Mouse (Mus musculus): ENCODE results near the gene Gpr158. TPM values are rescaled to one million over a fixed set of nuclear protein-coding genes. Genes with fewer than 3 reads are reported as not detected.

Gpr158 gene
- total RNA-seq, 2 experiments from 2014 or later: 17.4 to 17.7 TPM

GRCm38 (mm10) chr2:21619180-21619579 is 251.8 kb downstream of the Gpr158 start:
- no peak for DNase-seq

GRCm38 (mm10) chr2:21632136-21632535 is 264.8 kb downstream of the Gpr158 start:
- no peak for DNase-seq
- intact Hi-C loops (cut with DNase I): no loop called here

More at GRCm38 (mm10) chr2:21619180-21619579, 251.8 kb downstream of the Gpr158 start:
- intact Hi-C loops (cut with DNase I): no loop called here

GRCm38 (mm10) chr2:21665721-21666120 is 298.4 kb downstream of the Gpr158 start:
- intact Hi-C loops (cut with DNase I): no loop called here
- DNase-seq: no peak

GRCm38 (mm10) chr2:21676084-21676838 is 308.9 kb downstream of the Gpr158 start:
- DNase-seq: no peak
- intact Hi-C loops (cut with DNase I): no loop called here

GRCm38 (mm10) chr2:21676839-21677123 is 309.4 kb downstream of the Gpr158 start:
- no peak for DNase-seq
- intact Hi-C loops (cut with DNase I): no loop called here

GRCm38 (mm10) chr2:21680735-21681270 is 313.5 kb downstream of the Gpr158 start:
- intact Hi-C loops (cut with DNase I): no loop called here
- no peak for DNase-seq

GRCm38 (mm10) chr2:21684736-21685135 is 317.4 kb downstream of the Gpr158 start:
- intact Hi-C loops (cut with DNase I): no loop called here
- DNase-seq: no peak

- intact Hi-C loops (cut with DNase I): no loop called here
- DNase-seq: no peak
Observed at GRCm38 (mm10) chr2:21693128-21693527, 325.8 kb downstream of the Gpr158 start.

- intact Hi-C loops (cut with DNase I): no loop called here
Observed at GRCm38 (mm10) chr2:21693807-21694594, 326.7 kb downstream of the Gpr158 start.

GRCm38 (mm10) chr2:21728075-21728474 is 360.7 kb downstream of the Gpr158 start:
- DNase-seq: no peak
- intact Hi-C loops (cut with DNase I): no loop called here

More at GRCm38 (mm10) chr2:21693807-21694594, 326.7 kb downstream of the Gpr158 start:
- no peak for DNase-seq

- intact Hi-C loops (cut with DNase I): no loop called here
- no peak for DNase-seq
Observed at GRCm38 (mm10) chr2:21783721-21784120, 416.4 kb downstream of the Gpr158 start.

- no peak for DNase-seq
- intact Hi-C loops (cut with DNase I): no loop called here
Observed at GRCm38 (mm10) chr2:21793156-21793555, 425.8 kb downstream of the Gpr158 start.

- DNase-seq: no peak
- intact Hi-C loops (cut with DNase I): no loop called here
Observed at GRCm38 (mm10) chr2:21799616-21800015, 432.3 kb downstream of the Gpr158 start.

- DNase-seq: no peak
- intact Hi-C loops (cut with DNase I): no loop called here
Observed at GRCm38 (mm10) chr2:21800045-21800444, 432.7 kb downstream of the Gpr158 start.

GRCm38 (mm10) chr2:21808510-21808909 is 441.2 kb downstream of the Gpr158 start:
- no peak for DNase-seq
- intact Hi-C loops (cut with DNase I): no loop called here

- DNase-seq: no peak
- intact Hi-C loops (cut with DNase I): no loop called here
Observed at GRCm38 (mm10) chr2:21810431-21810830, 443.1 kb downstream of the Gpr158 start.

GRCm38 (mm10) chr2:21864061-21864460 is 496.7 kb downstream of the Gpr158 start:
- no peak for DNase-seq
- intact Hi-C loops (cut with DNase I): no loop called here

Other genes with a start within 250 kb of the Gpr158 start
- gene Enkur, start 162.2 kb upstream of the Gpr158 start, total RNA-seq (2021): 1 to 10 TPM; 4.1 to 4.9 TPM
- gene Thnsl1, start 161.8 kb upstream of the Gpr158 start, total RNA-seq (2021): 10 to 100 TPM; 19.4 to 20.0 TPM